Mouse (Mus musculus): ENCODE results near the gene Dnah6. TPM values are rescaled to one million over a fixed set of nuclear protein-coding genes. Genes with fewer than 3 reads are reported as not detected.

Gene Dnah6
- polyA plus RNA-seq, 2 experiments from 2014 or later = 0.13 TPM; not detected in 1

DNA sequence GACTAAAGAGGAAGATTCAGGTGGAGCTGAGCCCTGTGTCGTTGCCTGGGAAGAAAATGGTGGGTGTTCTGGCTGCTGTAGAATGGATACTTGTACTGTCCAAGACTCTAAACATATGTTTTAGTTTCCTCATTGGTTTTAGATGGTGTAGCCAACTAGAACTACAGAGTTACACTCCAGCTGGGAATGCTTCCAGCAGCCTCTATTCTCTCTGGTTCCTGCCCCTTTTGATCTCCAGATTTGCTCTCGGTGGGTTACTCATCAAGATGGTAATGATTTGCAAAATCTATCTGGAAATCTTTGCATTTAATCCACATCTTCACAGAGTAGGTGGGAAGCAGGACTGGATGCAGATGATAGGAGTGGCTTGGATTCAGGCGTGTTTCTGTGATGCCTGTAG is 80.6 kb downstream of the Dnah6 start:
- ATAC-seq = no peak

DNA sequence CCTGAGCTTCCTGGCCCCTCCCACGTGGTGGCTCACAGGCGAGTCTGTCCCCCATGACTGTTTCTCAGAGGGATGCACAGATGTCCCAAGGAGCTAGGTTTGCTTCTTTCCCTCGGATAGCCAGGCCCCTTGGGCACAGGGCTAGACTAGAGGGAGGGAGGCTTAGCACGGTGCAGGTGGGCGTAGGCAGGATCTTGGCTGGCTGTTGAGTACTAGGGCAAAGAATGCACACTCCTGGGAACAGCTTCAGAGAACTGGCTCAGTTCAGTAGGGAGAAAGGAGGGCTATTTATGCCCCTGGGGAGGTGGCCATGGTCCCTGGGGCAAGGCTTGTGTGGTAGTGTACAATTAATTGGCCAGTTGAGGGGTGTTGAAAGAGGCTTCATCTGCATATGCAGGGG is 88.7 kb downstream of the Dnah6 start:
- ATAC-seq = no peak

DNA sequence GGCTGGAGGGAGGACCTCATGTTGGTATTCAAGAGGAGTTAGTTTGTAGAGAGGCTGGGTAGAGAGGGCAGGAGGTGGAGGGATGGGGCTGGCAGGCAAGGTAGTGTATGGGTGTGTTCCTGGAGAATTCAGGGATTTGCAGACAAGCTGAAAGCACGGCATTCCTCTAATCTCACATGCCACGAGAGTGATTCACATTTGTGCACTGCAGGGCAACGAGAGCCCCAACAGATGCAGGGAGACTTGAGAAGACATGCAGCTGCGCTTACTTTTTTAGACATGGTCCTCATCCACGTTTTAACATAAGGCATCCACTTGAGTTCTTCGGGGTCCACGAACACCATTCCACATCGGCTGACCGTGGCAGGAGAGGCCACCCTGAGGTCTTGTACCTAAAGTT is 93.9 kb downstream of the Dnah6 start:
- ATAC-seq = no peak

DNA sequence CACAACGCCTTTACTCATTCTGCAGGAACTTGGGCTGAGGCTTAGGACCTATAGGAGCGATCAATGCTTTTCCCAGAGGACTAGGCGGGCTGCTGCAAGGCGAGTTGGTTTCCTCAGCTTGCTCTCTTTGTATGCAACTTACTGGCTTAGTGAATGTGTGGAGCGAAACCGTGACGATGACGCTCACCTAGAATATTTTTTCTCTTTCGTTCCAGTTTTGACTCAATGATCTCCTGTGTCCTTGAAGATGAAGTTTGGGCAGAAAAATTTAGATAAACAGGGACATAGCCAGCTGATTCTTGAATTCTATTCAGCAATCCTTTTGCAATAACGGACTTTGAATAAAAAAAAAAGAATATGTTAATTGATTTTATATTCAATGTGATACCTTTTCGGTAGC is 101.1 kb downstream of the Dnah6 start:
- ATAC-seq = no peak

DNA sequence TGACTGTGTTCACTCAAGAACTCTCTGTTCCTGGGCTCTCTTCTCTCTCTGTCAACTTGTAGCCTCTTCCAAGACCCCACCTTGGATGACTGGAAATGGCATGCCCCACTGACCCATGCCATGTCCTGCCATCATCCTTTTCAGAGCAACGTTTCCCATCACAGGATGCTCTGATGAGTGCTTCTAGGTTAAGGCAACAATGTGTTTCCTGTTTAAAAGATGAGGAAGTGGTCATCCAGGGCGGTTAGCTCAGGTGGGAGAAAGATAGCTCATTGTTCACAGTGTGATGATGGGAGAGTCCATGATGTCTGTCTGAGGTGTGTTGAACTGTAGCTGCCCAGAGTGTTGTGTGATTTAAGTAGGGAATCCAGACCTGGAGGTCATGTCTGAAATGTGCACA is 107.6 kb downstream of the Dnah6 start:
- ATAC-seq = no peak

DNA sequence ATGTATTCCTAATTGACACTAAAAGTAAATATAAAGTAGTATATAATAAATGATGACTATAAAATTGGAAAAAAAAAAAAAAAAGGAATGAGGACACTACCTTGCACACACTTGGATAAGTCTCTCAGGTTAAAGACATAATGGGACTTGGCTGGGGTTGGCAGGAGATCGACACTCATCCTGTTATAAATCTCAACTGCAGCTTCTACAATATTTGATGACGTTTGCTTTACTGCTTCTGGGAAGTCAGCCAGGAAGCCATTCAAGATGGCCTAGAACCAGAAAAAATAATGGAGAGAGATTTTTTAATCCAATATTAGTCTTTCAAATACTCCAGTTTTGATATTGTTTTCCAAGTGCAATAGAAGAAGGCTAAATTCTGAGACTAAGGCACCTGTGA is 108.1 kb downstream of the Dnah6 start:
- ATAC-seq = no peak

GRCm38 (mm10) chr6:73093133-73093532 is 128.3 kb downstream of the Dnah6 start:
- ATAC-seq = no peak

DNA sequence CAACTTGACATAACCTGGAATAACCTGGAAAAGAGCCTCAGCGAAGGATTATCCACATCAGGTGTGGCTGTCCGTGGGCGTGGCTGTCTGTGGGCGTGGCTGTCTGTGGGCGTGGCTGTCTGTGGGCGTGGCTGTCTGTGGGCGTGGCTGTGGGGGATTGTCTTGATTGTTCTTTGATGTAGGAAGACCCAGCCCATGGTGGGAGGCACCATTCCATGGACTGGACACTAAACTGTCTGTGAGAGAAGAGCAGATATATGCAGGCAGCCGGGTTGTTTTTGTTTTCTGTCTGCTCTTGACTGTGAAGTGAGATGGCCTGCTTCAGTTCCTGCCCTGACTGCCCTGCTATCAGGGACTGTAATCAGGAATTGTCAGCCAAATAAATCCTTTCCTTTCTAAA is 130.6 kb downstream of the Dnah6 start:
- no peak for ATAC-seq

- no peak for ATAC-seq
These were observed 138.9 kb downstream of the Dnah6 start for GRCm38 (mm10) chr6:73082571-73082970.

GRCm38 (mm10) chr6:73072093-73072786 is 149.2 kb downstream of the Dnah6 start:
- no peak for ATAC-seq

GRCm38 (mm10) chr6:73071214-73071613 is 150.2 kb downstream of the Dnah6 start:
- ATAC-seq = no peak

GRCm38 (mm10) chr6:73070663-73071062 is 150.8 kb downstream of the Dnah6 start:
- no peak for ATAC-seq

DNA sequence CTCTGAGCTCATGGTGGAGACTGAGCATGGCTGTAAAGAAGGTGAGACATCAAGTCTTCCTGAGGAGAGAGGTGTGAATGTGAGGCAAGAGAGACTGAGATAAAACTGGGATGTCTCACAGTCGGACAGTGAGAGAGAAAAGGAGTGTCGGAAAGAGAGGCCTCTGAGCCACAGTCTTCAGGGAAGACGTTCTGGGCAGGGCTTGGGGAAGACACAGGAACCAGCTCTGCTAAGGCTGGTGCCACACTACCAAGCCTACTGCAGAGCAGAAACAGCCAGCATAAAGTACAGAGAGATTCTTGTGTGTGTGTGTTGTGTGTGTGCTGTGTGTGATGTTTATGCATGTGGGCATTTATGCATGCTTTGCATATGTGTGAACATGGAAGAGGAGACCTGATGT is 156.9 kb downstream of the Dnah6 start:
- ATAC-seq = no peak

DNA sequence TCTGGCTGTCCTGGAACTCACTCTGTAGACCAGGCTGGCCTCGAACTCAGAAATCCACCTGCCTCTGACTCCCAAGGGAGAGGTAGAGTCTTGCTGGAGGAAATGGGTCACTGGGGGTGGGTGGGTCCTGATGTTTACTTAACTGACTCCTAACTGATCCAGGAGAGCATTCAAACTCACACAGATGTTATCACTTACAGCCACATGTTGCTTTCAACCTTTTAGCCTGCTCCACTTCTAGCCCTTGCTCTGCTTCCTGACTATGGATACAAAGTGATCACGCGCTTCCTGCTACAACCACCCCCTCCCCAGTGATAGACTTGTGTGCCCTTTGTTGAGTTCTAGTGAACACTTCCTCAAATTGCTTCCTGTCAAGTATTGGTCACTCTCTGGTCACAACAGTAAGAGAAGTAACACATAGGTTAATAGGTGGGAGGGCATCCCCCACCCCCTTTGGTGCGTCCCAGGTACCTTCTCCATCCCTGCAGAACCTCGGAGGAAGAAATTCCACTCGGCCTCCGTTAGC is 161.8 kb downstream of the Dnah6 start:
- no peak for ATAC-seq

GRCm38 (mm10) chr6:73059162-73059561 is 162.3 kb downstream of the Dnah6 start:
- ATAC-seq = no peak

GRCm38 (mm10) chr6:73055347-73055746 is 166.1 kb downstream of the Dnah6 start:
- ATAC-seq = no peak

DNA sequence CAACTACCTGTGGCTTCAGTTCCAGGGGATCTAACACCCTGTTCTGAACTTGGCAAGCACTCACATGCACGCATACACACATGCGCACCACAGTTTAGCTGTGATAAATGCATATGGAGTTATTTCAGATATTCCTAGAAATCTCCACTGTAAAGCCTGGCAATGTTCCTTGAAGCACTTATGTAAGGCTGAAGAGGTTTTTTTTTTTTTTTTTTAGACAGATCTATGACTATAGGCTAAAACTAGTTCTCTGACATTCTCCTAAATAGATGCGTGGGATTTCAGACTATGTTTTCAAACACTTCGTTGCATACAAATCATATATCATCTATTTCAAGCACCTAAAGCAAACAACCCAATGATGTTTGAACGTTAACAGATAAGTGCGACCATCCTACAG is 166.6 kb downstream of the Dnah6 start:
- no peak for ATAC-seq

DNA sequence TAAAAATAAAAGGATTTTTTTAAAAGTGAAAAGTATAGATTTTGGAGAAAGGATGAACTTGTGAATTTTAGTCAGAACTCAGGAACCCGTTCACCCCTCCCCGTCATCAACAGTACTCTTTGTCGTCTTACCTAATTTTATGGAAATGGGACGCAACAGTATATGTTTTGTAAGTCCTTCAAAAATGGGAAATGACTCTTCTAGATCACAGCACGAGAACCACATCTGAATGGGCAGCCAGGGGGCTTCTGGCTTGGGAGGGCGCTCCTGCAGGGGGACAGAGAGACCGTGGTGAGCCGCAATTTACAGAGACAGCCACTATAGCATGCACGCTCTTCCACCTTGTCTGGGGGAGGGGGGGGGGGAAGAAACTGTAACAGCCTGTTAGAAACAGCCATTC is 167.9 kb downstream of the Dnah6 start:
- no peak for ATAC-seq

DNA sequence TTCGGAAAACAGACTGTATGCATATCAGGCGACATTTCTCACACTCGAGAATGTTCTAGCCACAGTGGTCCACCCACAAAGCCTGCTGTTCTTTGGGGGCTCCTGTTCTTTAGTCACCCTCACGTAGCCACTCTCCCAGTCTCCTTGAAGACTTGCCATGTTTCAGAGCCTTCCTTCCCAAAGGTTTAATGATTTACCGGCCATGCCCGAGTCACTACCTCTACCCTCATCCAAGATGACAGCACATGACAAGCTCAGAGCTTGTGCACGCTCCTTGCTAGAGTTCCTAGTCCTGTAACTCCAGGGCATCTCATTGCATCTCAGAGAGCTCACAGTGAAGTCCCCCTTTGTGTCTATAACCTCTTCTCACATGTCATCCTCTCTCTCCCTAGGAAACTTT is 174.2 kb downstream of the Dnah6 start:
- ATAC-seq = no peak

GRCm38 (mm10) chr6:73045944-73046343 is 175.5 kb downstream of the Dnah6 start:
- ATAC-seq = no peak

- no peak for ATAC-seq
These were observed 179.2 kb downstream of the Dnah6 start for GRCm38 (mm10) chr6:73042278-73042677.

DNA sequence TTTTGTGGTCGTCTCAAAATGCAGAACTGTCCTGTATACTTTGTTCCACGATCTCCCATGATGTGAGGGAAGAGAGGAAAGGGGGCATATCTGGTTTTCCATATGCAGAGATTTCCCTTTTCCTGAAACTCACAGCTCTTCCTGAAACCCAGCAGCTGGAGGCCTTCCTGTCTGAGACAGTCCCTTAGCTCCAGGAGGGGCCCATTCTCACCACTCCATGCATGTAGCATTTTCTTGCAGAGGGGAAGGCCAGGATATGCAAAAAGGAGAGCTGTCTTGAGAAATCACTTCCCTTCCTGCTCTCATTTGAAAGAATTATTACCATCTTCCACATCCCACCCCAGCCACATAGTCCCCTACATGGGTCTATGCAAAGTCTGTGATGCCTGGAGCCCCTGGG is 183.2 kb downstream of the Dnah6 start:
- no peak for ATAC-seq

DNA sequence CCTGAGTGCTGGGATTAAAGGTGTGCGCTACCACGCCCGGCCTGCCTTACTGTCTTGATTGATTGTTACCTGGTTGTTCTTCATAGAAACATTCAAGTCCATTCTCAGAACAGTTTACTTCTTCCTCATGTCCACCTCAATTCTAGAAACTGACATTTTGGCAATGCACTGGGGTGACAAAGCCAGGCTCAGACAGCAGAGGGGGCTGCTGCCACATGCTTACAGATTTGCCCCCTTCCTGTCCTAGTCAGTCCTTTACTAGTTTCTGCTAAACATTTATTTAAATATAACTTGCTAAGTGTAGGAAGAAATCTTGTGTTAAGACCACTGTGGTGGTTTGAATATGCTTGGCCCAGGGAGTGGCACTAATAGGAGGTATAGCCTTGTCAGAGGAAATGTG is 192.6 kb downstream of the Dnah6 start:
- no peak for ATAC-seq

- no peak for ATAC-seq
These were observed 193.6 kb downstream of the Dnah6 start for GRCm38 (mm10) chr6:73027881-73028280.

DNA sequence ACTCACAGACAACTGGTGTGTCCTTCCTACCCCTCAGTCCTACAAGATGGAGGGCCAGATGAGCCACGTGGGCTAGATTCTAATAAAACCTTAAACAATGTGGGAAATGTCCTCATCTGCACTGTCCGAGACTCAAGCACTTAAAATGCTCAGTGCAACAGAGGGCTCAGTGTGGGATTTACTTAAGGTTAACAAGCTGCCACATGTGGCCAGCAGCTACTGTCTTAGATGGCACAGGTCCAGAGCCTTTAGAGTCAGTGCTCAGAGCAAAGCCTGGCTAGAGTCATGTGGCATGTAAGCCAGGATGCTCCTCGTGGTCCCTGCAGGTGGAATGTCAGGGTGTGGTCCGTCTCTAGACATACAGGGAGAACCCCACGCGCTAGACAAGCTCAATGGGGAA is 194.6 kb downstream of the Dnah6 start:
- ATAC-seq = no peak

Data from activated CD4-positive, CD25-positive, alpha-beta regulatory T cell, adult 4 months (primary cell).